ENCODE assay signal across 19 mouse cellular contexts in the genomic region with DNA sequence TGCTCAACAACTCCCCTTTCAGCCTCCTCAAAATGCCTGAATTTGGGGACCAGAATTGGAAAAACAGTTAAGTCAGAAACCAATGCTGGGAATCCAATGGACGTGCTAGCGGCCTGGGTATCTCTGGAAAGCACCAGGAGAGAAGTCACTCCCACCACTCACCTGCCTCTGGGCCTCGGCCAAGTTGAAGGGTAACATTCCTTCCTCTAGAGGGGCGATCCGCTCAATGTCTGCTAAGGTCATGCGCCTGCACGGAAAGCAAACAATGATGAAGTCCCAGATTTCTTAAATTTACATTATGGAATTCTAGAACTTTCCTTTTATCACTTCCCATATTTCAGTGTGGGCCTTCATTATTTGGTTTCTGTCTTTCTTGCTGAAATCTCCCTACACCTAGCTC.
DNase-seq lines count a peak whose midpoint lies in the region; ATAC-seq and TF ChIP-seq lines count a peak whose summit lies in the region.
"Had no signal": no experiment of that assay in that cellular context is flagged by ENCODE, and none has a peak within 500 bp of the region (broad histone marks: within the 10 kb centered on the region; RNA-seq: fewer than 3 reads in every experiment).

No protein-coding gene starts in this region.

- no peak overlapping the region for H3K9ac ChIP-seq in heart, adult 2 months (ENCODE audit: low read depth, low read length)
- no peak overlapping the region for H3K9ac ChIP-seq in lung, embryonic 14.5 days
- no peak overlapping the region for H3K9ac ChIP-seq in limb, embryonic 14.5 days (ENCODE audit: low read depth, low read length, severe bottlenecking)
- H3K9ac ChIP-seq: forebrain, embryonic 13.5 days; lung, embryonic 15.5 days had no signal

- no peak for ATAC-seq in lung, embryonic 14.5 days (ENCODE audit: insufficient read depth)
- ATAC-seq in limb, embryonic 14.5 days (ENCODE audit: low FRiP score, low read depth), result no peak
- ATAC-seq: forebrain, embryonic 13.5 days had no signal

- H3K27ac ChIP-seq in heart, adult 2 months, result no peak overlapping the region
- no peak overlapping the region for H3K27ac ChIP-seq in lung, embryonic 14.5 days (ENCODE audit: low read depth)
- H3K27ac ChIP-seq in limb, embryonic 14.5 days (replicated peaks; ENCODE audit: low read depth, low read length), result peak overlapping the region; percentile 22; the same call in 1 of the 2 replicates
- H3K27ac ChIP-seq: forebrain, embryonic 13.5 days; lung, embryonic 15.5 days had no signal

- no peaks in the 10 kb centered on the region for H3K9me3 ChIP-seq in lung, embryonic 14.5 days (ENCODE audit: low read depth, low read length)
- no peaks in the 10 kb centered on the region for H3K9me3 ChIP-seq in limb, embryonic 14.5 days (ENCODE audit: control insufficient read depth, low read length)
- H3K9me3 ChIP-seq: forebrain, embryonic 13.5 days; G1E; lung, embryonic 15.5 days had no signal

- H3K36me3 ChIP-seq in heart, adult 2 months (ENCODE audit: control insufficient read depth, insufficient read depth, low read length), result no peaks in the 10 kb centered on the region
- 0 out of 2 replicates have a peak, but pooled peaks cover 5% of the 10 kb centered on the region for H3K36me3 ChIP-seq in lung, embryonic 14.5 days (ENCODE audit: insufficient read depth)
- H3K36me3 ChIP-seq in limb, embryonic 14.5 days (ENCODE audit: control insufficient read depth, insufficient read depth, low read length), result no peaks in the 10 kb centered on the region

- no peaks in the 10 kb centered on the region for H3K27me3 ChIP-seq in heart, adult 2 months (ENCODE audit: control insufficient read depth, insufficient read depth, low read length)
- no peaks in the 10 kb centered on the region for H3K27me3 ChIP-seq in lung, embryonic 14.5 days (ENCODE audit: insufficient read depth, low read length)
- no peaks in the 10 kb centered on the region for H3K27me3 ChIP-seq in limb, embryonic 14.5 days (ENCODE audit: control insufficient read depth, insufficient read depth, low read length)
- H3K27me3 ChIP-seq: forebrain, embryonic 13.5 days; lung, embryonic 15.5 days had no signal

- no peak overlapping the region for H3K4me2 ChIP-seq in lung, embryonic 14.5 days
- H3K4me2 ChIP-seq in limb, embryonic 14.5 days (replicated peaks; ENCODE audit: low read depth, low read length, severe bottlenecking), result no peak overlapping the region
- H3K4me2 ChIP-seq: forebrain, embryonic 13.5 days; lung, embryonic 15.5 days had no signal

- no peak for DNase-seq in heart, adult 2 months
- no peak for DNase-seq in heart, postnatal 10 days
- peak; percentile 35 for DNase-seq in lung, embryonic 14.5 days
- DNase-seq in lung, adult 2 months, result no peak
- DNase-seq in ZHBTc4 (ENCODE audit: low read depth, low spot score), result peak; percentile 87
- no peak for DNase-seq in limb, embryonic 14.5 days (ENCODE audit: low spot score)
- no peak for DNase-seq in retina, postnatal 1 day
- DNase-seq in layer of hippocampus, postnatal 25 days (ENCODE audit: extremely low spot score in 1 of 2, low spot score in 1 of 2), result no peak
- DNase-seq: adrenal gland, postnatal 36 days; cerebellum, adult 9-11 months; embryo, embryonic 11 days; heart, adult 18-20 months; layer of hippocampus, postnatal 36 days; liver; right cerebral cortex, postnatal 4 days; thymus, adult 18-20 months had no signal

- H3K4me3 ChIP-seq in heart, adult 2 months, result no peak overlapping the region
- no peak overlapping the region for H3K4me3 ChIP-seq in lung, embryonic 14.5 days (ENCODE audit: low read depth, low read length)
- no peak overlapping the region for H3K4me3 ChIP-seq in lung, adult 2 months (replicated peaks; ENCODE audit: extremely low read depth, low read depth, low read length)
- H3K4me3 ChIP-seq in limb, embryonic 14.5 days (replicated peaks; ENCODE audit: low read length), result no peak overlapping the region
- H3K4me3 ChIP-seq: forebrain, embryonic 13.5 days; lung, embryonic 15.5 days had no signal

- 92% methylated on average over 7 of the region's 7 CpGs for WGBS in heart, adult 2 months
- WGBS in lung, embryonic 14.5 days, result 74% methylated on average over 7 of the region's 7 CpGs
- 80% methylated on average over 7 of the region's 7 CpGs for WGBS in lung, adult 2 months
- WGBS in limb, embryonic 14.5 days, result 60% methylated on average over 7 of the region's 7 CpGs

- H3K79me2 ChIP-seq in heart, adult 2 months (replicated peaks; ENCODE audit: control insufficient read depth, insufficient read depth, low read length), result no peaks in the 10 kb centered on the region

- no peak for TF ChIP-seq POLR2A in heart, adult 2 months (IDR thresholded peaks at IDR 0.05; ENCODE audit: insufficient read depth, low read depth, low read length)
- no peak for TF ChIP-seq POLR2A in lung, adult 2 months (IDR thresholded peaks at IDR 0.05; ENCODE audit: borderline replicate concordance, extremely low read depth, low read depth, low read length)
- no peak for TF ChIP-seq POLR2A in limb, embryonic 14.5 days (IDR thresholded peaks at IDR 0.05; ENCODE audit: borderline replicate concordance, extremely low read depth, insufficient read depth, insufficient read length)

- intact Hi-C loops in heart, adult 2 months (cut with DNase I), result no loop called here
- intact Hi-C loops in heart, postnatal 10 days (cut with DNase I), result no loop called here

- H3K4me1 ChIP-seq in heart, adult 2 months (ENCODE audit: control insufficient read depth, insufficient read depth, low read length), result no peaks in the 10 kb centered on the region
- no peaks in the 10 kb centered on the region for H3K4me1 ChIP-seq in lung, embryonic 14.5 days (ENCODE audit: insufficient read depth)
- no peaks in the 10 kb centered on the region for H3K4me1 ChIP-seq in lung, adult 2 months (ENCODE audit: control insufficient read depth, insufficient read depth, low read length)
- peaks cover 33% of the 10 kb centered on the region for H3K4me1 ChIP-seq in limb, embryonic 14.5 days (ENCODE audit: control insufficient read depth, insufficient read depth, low read length)
- H3K4me1 ChIP-seq: lung, embryonic 15.5 days had no signal

- TF ChIP-seq CTCF in heart, adult 2 months (IDR thresholded peaks at IDR 0.05), result peak; percentile 37
- TF ChIP-seq CTCF in lung, embryonic 14.5 days (IDR thresholded peaks at IDR 0.05; ENCODE audit: low read depth), result peak; percentile 54
- TF ChIP-seq CTCF in lung, adult 2 months (IDR thresholded peaks at IDR 0.05; ENCODE audit: insufficient read depth, low read length), result no peak

- TF ChIP-seq EP300 in heart, adult 2 months (IDR thresholded peaks at IDR 0.05; ENCODE audit: insufficient read depth, low read depth, low read length), result no peak

Comparison
In these comparisons a context has a peak if more than half of its experiments do, and no peak if none do; other contexts are left out.
1. DNase-seq: peak in lung, embryonic 14.5 days (single experiment) and ZHBTc4 (single experiment); none in heart, adult 2 months (0 of 2), heart, postnatal 10 days (0 of 2), lung, adult 2 months (single experiment), limb, embryonic 14.5 days (single experiment), retina, postnatal 1 day (single experiment) and layer of hippocampus, postnatal 25 days (0 of 2).